9 mouse cellular contexts compared by ENCODE assay signal in genomic region chr7:134566322-134566721, GRCm38 (mm10).
A peak's percentile ranks its signal among the peaks of the same experiment; 100 is the strongest.
DNase-seq lines count a peak whose midpoint lies in the region; ATAC-seq lines count a peak whose summit lies in the region.
"Had no signal": no experiment of that assay in that cellular context is flagged by ENCODE, and none has a peak within 500 bp of the region (broad histone marks: within the 10 kb centered on the region; RNA-seq: fewer than 3 reads in every experiment).

No protein-coding gene starts in this region.

- H3K4me1 ChIP-seq in heart, embryonic 12.5 days (replicated peaks), result peaks cover 4% of the 10 kb centered on the region; the same call in 1 of the 2 replicates
- H3K4me1 ChIP-seq: midbrain, embryonic 12.5 days had no signal

- H3K9me3 ChIP-seq in heart, embryonic 12.5 days (replicated peaks), result no peaks in the 10 kb centered on the region
- H3K9me3 ChIP-seq: midbrain, embryonic 12.5 days had no signal

- no peak overlapping the region for H3K9ac ChIP-seq in heart, embryonic 12.5 days
- H3K9ac ChIP-seq: midbrain, embryonic 12.5 days had no signal

- no peak overlapping the region for H3K4me3 ChIP-seq in heart, embryonic 12.5 days
- H3K4me3 ChIP-seq: midbrain, embryonic 12.5 days had no signal

- DNase-seq in heart, adult 11 months, result peak; percentile 91
- peak; percentile 77 to 86 for DNase-seq in adrenal gland, adult 18-20 months (ENCODE audit: low spot score in 2 of 2)
- peak; percentile 82 for DNase-seq in embryo, embryonic 11 days
- peak; percentile 44 for DNase-seq in hindlimb bud, embryonic 11.5 days (ENCODE audit: extremely low spot score, low read depth, low spot score)
- DNase-seq in left cerebral cortex, postnatal 10 days (ENCODE audit: extremely low spot score in 1 of 2, low spot score in 2 of 2), result peak; percentile 30 to 69
- peak; percentile 10 for DNase-seq in ovary, adult 18-20 months (ENCODE audit: low spot score)
- DNase-seq in thymus, postnatal 4 days, result peak; percentile 72

- ATAC-seq in heart, embryonic 12.5 days (ENCODE audit: insufficient number of reproducible peaks, low FRiP score), result no peak

- WGBS in heart, embryonic 12.5 days, result 81% methylated on average over 5 of the region's 5 CpGs

- no peaks in the 10 kb centered on the region for H3K36me3 ChIP-seq in heart, embryonic 12.5 days
- H3K36me3 ChIP-seq: midbrain, embryonic 12.5 days had no signal

- intact Hi-C loops in left cerebral cortex, postnatal 10 days (cut with DNase I), result loop anchor here (5.0 kb wide), 1 partner anchor 94 kb away; no protein-coding TSS in a partner anchor

- no peak overlapping the region for H3K4me2 ChIP-seq in heart, embryonic 12.5 days
- H3K4me2 ChIP-seq: midbrain, embryonic 12.5 days had no signal

- no peaks in the 10 kb centered on the region for H3K27me3 ChIP-seq in heart, embryonic 12.5 days (replicated peaks)
- H3K27me3 ChIP-seq: midbrain, embryonic 12.5 days had no signal

- no peak overlapping the region for H3K27ac ChIP-seq in heart, embryonic 12.5 days (ENCODE audit: poor library complexity, severe bottlenecking)
- H3K27ac ChIP-seq: midbrain, embryonic 12.5 days had no signal

Comparison
In these comparisons a context has a peak if more than half of its experiments do, and no peak if none do; other contexts are left out.
1. DNase-seq: peak in every context shown above with its lines; median percentile 91 in heart, adult 11 months; 82 in embryo, embryonic 11 days; 82 in adrenal gland, adult 18-20 months; 72 in thymus, postnatal 4 days; 50 in left cerebral cortex, postnatal 10 days; 44 in hindlimb bud, embryonic 11.5 days; 10 in ovary, adult 18-20 months.